ENCODE assay signal across 11 mouse cellular contexts in genomic region chr3:108165532-108166315, GRCm38 (mm10). TPM values are rescaled to one million over a fixed set of nuclear protein-coding genes. Genes with fewer than 3 reads are reported as not detected.
DNase-seq lines count a peak whose midpoint lies in the region; ATAC-seq and TF ChIP-seq lines count a peak whose summit lies in the region.
"Had no signal": no experiment of that assay in that cellular context is flagged by ENCODE, and none has a peak within 500 bp of the region (broad histone marks: within the 10 kb centered on the region; RNA-seq: fewer than 3 reads in every experiment).

No protein-coding gene starts in this region.

- dilution Hi-C loops in CH12.LX (cut with MboI; ENCODE audit: extremely low pct_ligation_motif_present, extremely low pct_unique_long_range_greater_than_20kb, low sequenced_read_pairs), result no loop called here

- no peak for TF ChIP-seq POLR2A in CH12.LX (IDR thresholded peaks at IDR 0.05; ENCODE audit: low read depth, low read length)

- in situ Hi-C loops in CH12.LX (cut with MboI; ENCODE audit: low pct_ligation_motif_present, low pct_unique_long_range_greater_than_20kb, low sequenced_read_pairs), result loop anchor here (5.0 to 10.0 kb wide), 3 partner anchors 42 to 219 kb away; partner anchors contain the start of genes Psma5 and Psrc1

- intact Hi-C loops in heart, postnatal 14 days (cut with DNase I), result loop anchor here (5.0 kb wide), 1 partner anchor 112 kb away; no protein-coding TSS in a partner anchor
- intact Hi-C loops in heart, postnatal 25 days (cut with DNase I), result loop anchor here (5.0 kb wide), 1 partner anchor 92 kb away; the partner anchor contains the start of gene Psma5

- no peaks in the 10 kb centered on the region for H3K9me3 ChIP-seq in CH12.LX (replicated peaks; ENCODE audit: low read length)
- no peaks in the 10 kb centered on the region for H3K9me3 ChIP-seq in forebrain, embryonic 12.5 days
- no peaks in the 10 kb centered on the region for H3K9me3 ChIP-seq in intestine, postnatal 0 days (ENCODE audit: control insufficient read depth)
- H3K9me3 ChIP-seq: heart, embryonic 13.5 days; stomach, embryonic 15.5 days had no signal

- 20% methylated on average over 10 of the region's 10 CpGs for WGBS in forebrain, embryonic 12.5 days
- 42% methylated on average over 10 of the region's 10 CpGs for WGBS in intestine, postnatal 0 days

- H3K79me2 ChIP-seq in CH12.LX (replicated peaks; ENCODE audit: control insufficient read depth, extremely low read depth, insufficient read depth, poor library complexity, severe bottlenecking), result no peaks in the 10 kb centered on the region

- TF ChIP-seq RAD21 in CH12.LX (IDR thresholded peaks at IDR 0.05; ENCODE audit: low read depth, low read length), result no peak

- no peaks in the 10 kb centered on the region for H3K36me3 ChIP-seq in CH12.LX (replicated peaks in 1 of 2; ENCODE audit: control insufficient read depth in 1 of 2, insufficient read depth in 1 of 2, low read length in 1 of 2)
- H3K36me3 ChIP-seq in forebrain, embryonic 12.5 days (replicated peaks), result no peaks in the 10 kb centered on the region
- no peaks in the 10 kb centered on the region for H3K36me3 ChIP-seq in intestine, postnatal 0 days (ENCODE audit: control insufficient read depth, insufficient read depth)
- H3K36me3 ChIP-seq: heart, embryonic 13.5 days; stomach, embryonic 15.5 days had no signal

- ATAC-seq in forebrain, embryonic 12.5 days (ENCODE audit: low FRiP score), result peak; percentile 13; the same call in 1 of the 2 replicates
- ATAC-seq in intestine, postnatal 0 days, result 0 out of 2 replicates have a peak, but pooled peaks have one; percentile 44

- peak overlapping the region in 1 of 3 experiments; percentile 17 for H3K4me3 ChIP-seq in CH12.LX (replicated peaks in 1 of 3; ENCODE audit: low read depth in 2 of 3, low read length in 2 of 3, poor library complexity in 1 of 3)
- no peak overlapping the region for H3K4me3 ChIP-seq in forebrain, embryonic 12.5 days (replicated peaks)
- no peak overlapping the region for H3K4me3 ChIP-seq in intestine, postnatal 0 days (ENCODE audit: low read depth, low read length)
- H3K4me3 ChIP-seq: heart, embryonic 13.5 days had no signal

- no peak for TF ChIP-seq CTCF in CH12.LX (conservative IDR thresholded peaks at IDR 0.05 in 1 of 2, IDR thresholded peaks at IDR 0.05 in 1 of 2; ENCODE audit: low read depth in 2 of 2, low read length in 2 of 2)
- no peak for TF ChIP-seq CTCF in intestine, postnatal 0 days (IDR thresholded peaks at IDR 0.05; ENCODE audit: low read depth)

- H3K27me3 ChIP-seq in CH12.LX (replicated peaks), result peaks cover 14% of the 10 kb centered on the region
- peaks cover 13% of the 10 kb centered on the region for H3K27me3 ChIP-seq in forebrain, embryonic 12.5 days
- H3K27me3 ChIP-seq in intestine, postnatal 0 days (replicated peaks; ENCODE audit: control insufficient read depth, insufficient read depth, low read length), result no peaks in the 10 kb centered on the region
- H3K27me3 ChIP-seq: stomach, embryonic 15.5 days had no signal

- no peak overlapping the region for H3K9ac ChIP-seq in CH12.LX (ENCODE audit: insufficient read depth, low read depth)
- H3K9ac ChIP-seq in forebrain, embryonic 12.5 days, result no peak overlapping the region
- no peak overlapping the region for H3K9ac ChIP-seq in intestine, postnatal 0 days (ENCODE audit: low read depth, low read length)
- H3K9ac ChIP-seq: heart, embryonic 13.5 days; stomach, embryonic 15.5 days had no signal

- peaks cover 24 to 58% of the 10 kb centered on the region in 2 experiments for H3K4me1 ChIP-seq in CH12.LX (ENCODE audit: control insufficient read depth in 1 of 2, insufficient read depth in 2 of 2)
- H3K4me1 ChIP-seq in forebrain, embryonic 12.5 days, result peaks cover 48% of the 10 kb centered on the region
- H3K4me1 ChIP-seq in intestine, postnatal 0 days (replicated peaks; ENCODE audit: control insufficient read depth, insufficient read depth, low read length), result no peaks in the 10 kb centered on the region

- TF ChIP-seq EP300 in CH12.LX (IDR thresholded peaks at IDR 0.05; ENCODE audit: low read length), result no peak

- no peak overlapping the region for H3K27ac ChIP-seq in CH12.LX (ENCODE audit: insufficient read depth, low read depth)
- peak overlapping the region; percentile 79 for H3K27ac ChIP-seq in forebrain, embryonic 12.5 days
- no peak overlapping the region for H3K27ac ChIP-seq in intestine, postnatal 0 days (ENCODE audit: low read depth, low read length)
- H3K27ac ChIP-seq: heart, embryonic 13.5 days; macrophage had no signal

- peak; percentile 25 to 29 for DNase-seq in heart, postnatal 14 days
- DNase-seq in heart, postnatal 25 days (ENCODE audit: low spot score), result no peak
- no peak for DNase-seq in CH12.LX (ENCODE audit: extremely low read depth)
- DNase-seq in spleen, adult 18-20 months, result no peak
- DNase-seq in adrenal gland, postnatal 10 days, result no peak
- no peak for DNase-seq in ovary, postnatal 36 days (ENCODE audit: low spot score)

- H3K4me2 ChIP-seq in CH12.LX (ENCODE audit: insufficient read depth, low read depth, poor library complexity, severe bottlenecking), result peak overlapping the region; percentile 19; the same call in 1 of the 2 replicates
- peak overlapping the region; percentile 6; the same call in 1 of the 2 replicates for H3K4me2 ChIP-seq in forebrain, embryonic 12.5 days
- H3K4me2 ChIP-seq in intestine, postnatal 0 days (replicated peaks; ENCODE audit: low read depth), result 0 out of 2 replicates have a peak overlapping the region, but pooled peaks have one; percentile 4

TF ChIP-seq in CH12.LX, 34 proteins besides CTCF, POLR2A, EP300 and RAD21:
- TF ChIP-seq ELF1 (IDR thresholded peaks at IDR 0.05; ENCODE audit: low read depth, low read length) (0 out of 2 replicates have a peak, but pooled peaks have one; percentile 34), MEF2A (IDR thresholded peaks at IDR 0.05; ENCODE audit: borderline replicate concordance, low read depth, low read length) (no peak), E2F4 (IDR thresholded peaks at IDR 0.05; ENCODE audit: insufficient replicate concordance, low read depth, low read length) (no peak), IRF4 (IDR thresholded peaks at IDR 0.05; ENCODE audit: low read depth, low read length) (peak; percentile 40; the same call in 1 of the 2 replicates), MAZ (IDR thresholded peaks at IDR 0.05; ENCODE audit: low read depth, low read length) (0 out of 2 replicates have a peak, but pooled peaks have one; percentile 20)

RNA-seq across cellular contexts. Expression of gene Gpr61, which starts 11.0 kb away (rescaled TPM):
- total RNA-seq in heart, postnatal 14 days (2021), result not detected
- not detected for total RNA-seq in heart, postnatal 25 days (2021)
- total RNA-seq in CH12.LX (2012; rRNA removed), result 0.04 TPM in 1 of 2 replicates, not detected in the other
- total RNA-seq in CH12.LX (2014; rRNA removed), result not detected in 2 replicates
- polyA plus RNA-seq in CH12.LX (2012; ENCODE audit: insufficient read length, low read depth), result 0.27 and 0.33 TPM in 2 replicates
- 0.44 and 0.63 TPM in 2 replicates for polyA plus RNA-seq in forebrain, embryonic 12.5 days (2016; fragmentation: Nextera tagmentation; extraction: Ambion mirVana)
- 0.05 and 0.13 TPM in 2 replicates for polyA plus RNA-seq in intestine, postnatal 0 days (2015; fragmentation: Nextera tagmentation; extraction: Ambion mirVana)
- under 1 TPM; 0.15 to 0.48 TPM for total RNA-seq in adrenal gland, postnatal 10 days (2021)
- polyA plus RNA-seq: heart, embryonic 13.5 days; macrophage had no signal

RNA-seq across cellular contexts. Expression of gene Gnai3, which starts 19.8 kb away (rescaled TPM):
- total RNA-seq in heart, postnatal 14 days (2021), result 10 to 100 TPM; 25.0 to 30.2 TPM
- total RNA-seq in heart, postnatal 25 days (2021), result 10 to 100 TPM; 18.5 to 21.3 TPM
- total RNA-seq in CH12.LX (2012; rRNA removed), result 54.1 and 59.8 TPM in 2 replicates
- 145 and 159 TPM in 2 replicates for total RNA-seq in CH12.LX (2014; rRNA removed)
- 78.7 and 82.4 TPM in 2 replicates for polyA plus RNA-seq in CH12.LX (2012; ENCODE audit: insufficient read length, low read depth)
- 198 and 205 TPM in 2 replicates for polyA plus RNA-seq in forebrain, embryonic 12.5 days (2016; fragmentation: Nextera tagmentation; extraction: Ambion mirVana)
- polyA plus RNA-seq in intestine, postnatal 0 days (2015; fragmentation: Nextera tagmentation; extraction: Ambion mirVana), result 99.6 and 101 TPM in 2 replicates
- 100 to 1,000 TPM; 101 to 113 TPM for total RNA-seq in adrenal gland, postnatal 10 days (2021)

RNA-seq across cellular contexts. Expression of gene Amigo1, which starts 20.4 kb away (rescaled TPM):
- total RNA-seq in heart, postnatal 14 days (2021), result 10 to 100 TPM in 1 of 2 experiments, 1 to 10 TPM in 1; 9.0 to 10.1 TPM
- total RNA-seq in heart, postnatal 25 days (2021), result 10 to 100 TPM; 12.2 to 12.5 TPM
- total RNA-seq in CH12.LX (2012; rRNA removed), result 0.59 and 0.76 TPM in 2 replicates
- total RNA-seq in CH12.LX (2014; rRNA removed), result 0.07 and 0.21 TPM in 2 replicates
- polyA plus RNA-seq in CH12.LX (2012; ENCODE audit: insufficient read length, low read depth), result 0.12 TPM in 1 of 2 replicates, not detected in the other
- 7.5 and 8.9 TPM in 2 replicates for polyA plus RNA-seq in forebrain, embryonic 12.5 days (2016; fragmentation: Nextera tagmentation; extraction: Ambion mirVana)
- 2.8 and 2.9 TPM in 2 replicates for polyA plus RNA-seq in intestine, postnatal 0 days (2015; fragmentation: Nextera tagmentation; extraction: Ambion mirVana)
- total RNA-seq in adrenal gland, postnatal 10 days (2021), result 10 to 100 TPM; 13.1 to 18.4 TPM

RNA-seq across cellular contexts. Expression of gene Cyb561d1, which starts 35.3 kb away (rescaled TPM):
- 1 to 10 TPM; 5.0 to 5.1 TPM for total RNA-seq in heart, postnatal 14 days (2021)
- total RNA-seq in heart, postnatal 25 days (2021), result 1 to 10 TPM; 4.9 to 5.1 TPM
- 2.4 and 2.6 TPM in 2 replicates for total RNA-seq in CH12.LX (2012; rRNA removed)
- 2.0 and 2.2 TPM in 2 replicates for total RNA-seq in CH12.LX (2014; rRNA removed)
- 4.0 and 4.1 TPM in 2 replicates for polyA plus RNA-seq in CH12.LX (2012; ENCODE audit: insufficient read length, low read depth)
- polyA plus RNA-seq in forebrain, embryonic 12.5 days (2016; fragmentation: Nextera tagmentation; extraction: Ambion mirVana), result 4.3 and 5.6 TPM in 2 replicates
- 6.3 and 6.7 TPM in 2 replicates for polyA plus RNA-seq in intestine, postnatal 0 days (2015; fragmentation: Nextera tagmentation; extraction: Ambion mirVana)
- 1 to 10 TPM; 6.6 to 6.9 TPM for total RNA-seq in adrenal gland, postnatal 10 days (2021)

RNA-seq across cellular contexts. Expression of gene Atxn7l2, which starts 45.0 kb away (rescaled TPM):
- total RNA-seq in heart, postnatal 14 days (2021), result 1 to 10 TPM; 2.9 to 3.0 TPM
- total RNA-seq in heart, postnatal 25 days (2021), result 1 to 10 TPM; 2.4 to 3.3 TPM
- total RNA-seq in CH12.LX (2012; rRNA removed) (4.2 and 4.5 TPM in 2 replicates), CH12.LX (2014; rRNA removed) (3.4 and 3.8 TPM in 2 replicates)
- polyA plus RNA-seq in CH12.LX (2012; ENCODE audit: insufficient read length, low read depth), result 10.7 and 13.3 TPM in 2 replicates
- 24.0 and 28.1 TPM in 2 replicates for polyA plus RNA-seq in forebrain, embryonic 12.5 days (2016; fragmentation: Nextera tagmentation; extraction: Ambion mirVana)
- 3.4 and 4.0 TPM in 2 replicates for polyA plus RNA-seq in intestine, postnatal 0 days (2015; fragmentation: Nextera tagmentation; extraction: Ambion mirVana)
- 10 to 100 TPM in 1 of 2 experiments, 1 to 10 TPM in 1; 7.6 to 10.1 TPM for total RNA-seq in adrenal gland, postnatal 10 days (2021)

Comparison
In these comparisons a context has a peak if more than half of its experiments do, and no peak if none do; other contexts are left out.
1. DNase-seq: peak in heart, postnatal 14 days (2 of 2); none in heart, postnatal 25 days (single experiment), CH12.LX (single experiment), spleen, adult 18-20 months (0 of 2), adrenal gland, postnatal 10 days (single experiment) and ovary, postnatal 36 days (single experiment).
2. RNA of gene Amigo1, which starts 20.4 kb away (total RNA-seq): 13.1 to 18.4 TPM in adrenal gland, postnatal 10 days, 12.2 to 12.5 TPM in heart, postnatal 25 days and 9.0 to 10.1 TPM in heart, postnatal 14 days; 0.07 to 0.76 TPM in CH12.LX; every median in the first group is over 4 times any median in the second.
3. Peak in every context shown above with its lines, with median percentiles within 50 percentile points of each other: H3K4me2 ChIP-seq.